Mouse (Mus musculus) MEL (cell line): ENCODE measurements around the gene Ass1. TPM values are rescaled to one million over a fixed set of nuclear protein-coding genes. Genes with fewer than 3 reads are reported as not detected.
A peak's percentile ranks its signal among the peaks of the same experiment; 100 is the strongest.

Experiments
- DNase-seq: peaks from one replicate; pipeline ENCODE4 v3.0.0; 2011; ENCODE audit warnings: low read depth, low spot score
- H3K27ac ChIP-seq: 2 replicates; pipeline ENCODE4 v1.5.1; 2012; ENCODE audit warnings: low read depth, mild to moderate bottlenecking, control low read depth, low read length, moderate library complexity; ENCODE audit not compliant: control insufficient read depth
- H3K27me3 ChIP-seq, 2 experiments: fragments of 150-350 bp in 1 of 2; sonication (generic) in 1 of 2; 2 replicates each; pipeline ENCODE4 v1.6.1; 2012; ENCODE audit warnings: low read length in 2 of 2, mild to moderate bottlenecking in 2 of 2, improper control_type of control experiment in 1 of 2, moderate library complexity in 1 of 2; ENCODE audit not compliant: insufficient read depth in 2 of 2, control insufficient read depth in 1 of 2
- H3K36me3 ChIP-seq, 2 experiments: 2 replicates each; pipeline ENCODE4 v1.6.1; 2012 to 2014; ENCODE audit warnings: low read length in 2 of 2, improper control_type of control experiment in 1 of 2, inconsistent platforms in 1 of 2, mild to moderate bottlenecking in 1 of 2; ENCODE audit not compliant: insufficient read depth in 2 of 2, control insufficient read depth in 1 of 2
- H3K4me1 ChIP-seq, 2 experiments: fragments of 150-350 bp in 1 of 2; sonication (generic) in 1 of 2; 2 replicates each; pipeline ENCODE4 v1.6.1; 2012; ENCODE audit warnings: low read length in 2 of 2, improper control_type of control experiment in 1 of 2, mild to moderate bottlenecking in 1 of 2; ENCODE audit not compliant: insufficient read depth in 2 of 2, control insufficient read depth in 1 of 2
- H3K4me3 ChIP-seq, 2 experiments: fragments of 150-350 bp in 1 of 2; sonication (generic) in 1 of 2; 2 replicates each; pipeline ENCODE4 v1.5.1; 2012; ENCODE audit warnings: low read depth in 2 of 2, low read length in 2 of 2, mild to moderate bottlenecking in 2 of 2, moderate library complexity in 2 of 2, control low read depth in 1 of 2, improper control_type of control experiment in 1 of 2; ENCODE audit not compliant: control insufficient read depth in 1 of 2, insufficient read depth in 1 of 2
- H3K79me2 ChIP-seq: 2 replicates; pipeline ENCODE4 v1.6.1; 2012; ENCODE audit warnings: mild to moderate bottlenecking, low read length, moderate library complexity; ENCODE audit not compliant: control insufficient read depth, poor library complexity, insufficient read depth
- H3K9ac ChIP-seq: 2 replicates; pipeline ENCODE4 v1.6.1; 2012; ENCODE audit warnings: low read depth, mild to moderate bottlenecking, control low read depth, low read length, moderate library complexity; ENCODE audit not compliant: control insufficient read depth, poor library complexity, severe bottlenecking
- H3K9me3 ChIP-seq: fragments of 150-350 bp; sonication (generic); replicated peaks from 2 replicates; pipeline ENCODE4 v1.6.1; 2012; ENCODE audit warnings: mild to moderate bottlenecking, low read length, improper control_type of control experiment, moderate library complexity; ENCODE audit not compliant: insufficient read depth
- CHD1 ChIP-seq: IDR thresholded peaks from 2 replicates; pipeline ENCODE4 v1.6.1; 2012; ENCODE audit warnings: low read depth, mild to moderate bottlenecking, inconsistent platforms, low read length, improper control_type of control experiment
- E2F4 ChIP-seq: IDR thresholded peaks from 2 replicates; pipeline ENCODE4 v1.6.1; 2011; ENCODE audit warnings: low read depth, low read length, improper control_type of control experiment, borderline replicate concordance
- EP300 ChIP-seq, 2 experiments: IDR thresholded peaks; 2 replicates each; pipeline ENCODE4 v1.6.1; 2011; ENCODE audit warnings: improper control_type of control experiment in 2 of 2, low read length in 2 of 2, low read depth in 1 of 2, mild to moderate bottlenecking in 1 of 2
- GABPA ChIP-seq: IDR thresholded peaks from 2 replicates; pipeline ENCODE4 v1.6.1; 2012; ENCODE audit warnings: low read depth, mild to moderate bottlenecking, inconsistent platforms, low read length, improper control_type of control experiment, moderate library complexity
- GATA1 ChIP-seq: IDR thresholded peaks from 2 replicates; pipeline ENCODE4 v1.6.1; 2011; ENCODE audit warnings: low read depth, low read length, improper control_type of control experiment
- HCFC1 ChIP-seq: IDR thresholded peaks from 2 replicates; pipeline ENCODE4 v1.6.1; 2012; ENCODE audit warnings: low read depth, mild to moderate bottlenecking, inconsistent platforms, low read length, improper control_type of control experiment, moderate library complexity
- JUND ChIP-seq: IDR thresholded peaks from 2 replicates; pipeline ENCODE4 v1.6.1; 2011; ENCODE audit warnings: low read depth, mild to moderate bottlenecking, improper control_type of control experiment, low read length
- KAT2A ChIP-seq: conservative IDR thresholded peaks from 2 replicates; pipeline ENCODE4 v1.6.1; 2012; ENCODE audit warnings: low read depth, low read length, improper control_type of control experiment, inconsistent platforms
- MAX ChIP-seq: IDR thresholded peaks from 2 replicates; pipeline ENCODE4 v1.6.1; 2011; ENCODE audit warnings: low read length, improper control_type of control experiment
- MXI1 ChIP-seq: IDR thresholded peaks from 2 replicates; pipeline ENCODE4 v1.6.1; 2011; ENCODE audit warnings: mild to moderate bottlenecking, low read depth, low read length, improper control_type of control experiment
- MYB ChIP-seq: IDR thresholded peaks from 2 replicates; pipeline ENCODE4 v1.6.1; 2011; ENCODE audit warnings: mild to moderate bottlenecking, low read depth, low read length, improper control_type of control experiment
- MYC ChIP-seq: IDR thresholded peaks from 2 replicates; pipeline ENCODE4 v1.6.1; 2011; ENCODE audit warnings: low read depth, mild to moderate bottlenecking, low read length, improper control_type of control experiment, moderate library complexity
- POLR2AphosphoS5 ChIP-seq: IDR thresholded peaks from 2 replicates; pipeline ENCODE4 v1.6.1; 2012; ENCODE audit warnings: low read depth, borderline replicate concordance, mild to moderate bottlenecking, inconsistent platforms, low read length, moderate library complexity, mixed read lengths
- RAD21 ChIP-seq: IDR thresholded peaks from 2 replicates; pipeline ENCODE4 v1.6.1; 2011; ENCODE audit warnings: mild to moderate bottlenecking, low read depth, low read length, improper control_type of control experiment
- RCOR1 ChIP-seq: IDR thresholded peaks from 2 replicates; pipeline ENCODE4 v1.6.1; 2012; ENCODE audit warnings: low read depth, mild to moderate bottlenecking, inconsistent platforms, low read length, improper control_type of control experiment
- SMC3 ChIP-seq: IDR thresholded peaks from 2 replicates; pipeline ENCODE4 v1.6.1; 2011; ENCODE audit warnings: low read depth, low read length, improper control_type of control experiment
- TAL1 ChIP-seq: IDR thresholded peaks from 2 replicates; pipeline ENCODE4 v1.6.1; 2012; ENCODE audit warnings: mild to moderate bottlenecking, inconsistent platforms, low read length, moderate library complexity, mixed read lengths
- UBTF ChIP-seq: IDR thresholded peaks from 2 replicates; pipeline ENCODE4 v1.6.1; 2012; ENCODE audit warnings: low read depth, mild to moderate bottlenecking, inconsistent platforms, low read length, improper control_type of control experiment, moderate library complexity, borderline replicate concordance; ENCODE audit not compliant: insufficient read depth
- polyA plus RNA-seq, 2 experiments: library from polyadenylated mRNA; stranded (reverse) in 1 of 2; unstranded in 1 of 2; fragments of >175 nt in 1 of 2; fragments of >200 nt in 1 of 2; gene quantifications; 2 replicates each; pipeline versions ENCODE4 v1.2.1 to v1.2.4; 2012; ENCODE audit warnings: low replicate concordance in 2 of 2, low read depth in 1 of 2; ENCODE audit not compliant: insufficient read length in 2 of 2, insufficient read depth in 1 of 2, missing spikeins in 1 of 2
- total RNA-seq: library from RNA; depleted of rRNA; stranded (reverse); fragments of 300-350 nt; gene quantifications from 2 replicates; pipeline ENCODE4 v1.2.3, GENCODE M21; 2012

Gene Ass1
- total and polyA plus RNA-seq, 3 experiments, result 45.0 to 88.0 TPM; not detected in 1

- H3K79me2 ChIP-seq, result no peaks in the 10 kb centered on the region
- no peaks in the 10 kb centered on the region for H3K27me3 ChIP-seq
- H3K9me3 ChIP-seq, result no peaks in the 10 kb centered on the region
- TF ChIP-seq EP300 (IDR thresholded peaks at IDR 0.05; ENCODE audit: low read depth in 1 of 2, low read length in 2 of 2) (peak; percentile 41 to 70), GABPA (no peak), MYC (no peak), E2F4 (no peak), MXI1 (no peak), MAX (no peak), CHD1 (no peak), GATA1 (peak; percentile 77)
- peak; percentile 43 for DNase-seq
- peaks cover 0 to 4% of the 10 kb centered on the region in 2 experiments; a peak in 3 of 4 replicates for H3K36me3 ChIP-seq
- H3K27ac ChIP-seq, result no peak overlapping the region
- no peak overlapping the region for H3K9ac ChIP-seq
- H3K4me3 ChIP-seq, result no peak overlapping the region
- peaks cover 0 to 13% of the 10 kb centered on the region in 2 experiments; a peak in 2 of 4 replicates for H3K4me1 ChIP-seq
Observed at GRCm38 (mm10) chr2:31502616-31503522, 32.9 kb downstream of the Ass1 start.

- TF ChIP-seq KAT2A (no peak), MYC (no peak), JUND (no peak)
- Histone ChIP-seq H3K27me3 (no peaks in the 10 kb centered on the region), H3K79me2 (no peaks in the 10 kb centered on the region), H3K36me3 (peaks cover 0 to 4% of the 10 kb centered on the region in 2 experiments; a peak in 3 of 4 replicates), H3K4me3 (no peak overlapping the region), H3K4me1 (peaks cover 0 to 13% of the 10 kb centered on the region in 2 experiments; a peak in 2 of 4 replicates), H3K27ac (no peak overlapping the region), H3K9ac (no peak overlapping the region), H3K9me3 (no peaks in the 10 kb centered on the region)
- no peak for DNase-seq
Observed at GRCm38 (mm10) chr2:31505472-31505871, 35.5 kb downstream of the Ass1 start.

- DNase-seq, result no peak
- H3K9me3 ChIP-seq, result no peaks in the 10 kb centered on the region
- no peaks in the 10 kb centered on the region for H3K4me1 ChIP-seq
- no peaks in the 10 kb centered on the region for H3K36me3 ChIP-seq
- no peak overlapping the region for H3K9ac ChIP-seq
- no peak overlapping the region for H3K27ac ChIP-seq
- H3K79me2 ChIP-seq, result no peaks in the 10 kb centered on the region
- H3K4me3 ChIP-seq, result no peak overlapping the region
- no peaks in the 10 kb centered on the region for H3K27me3 ChIP-seq
- TF ChIP-seq TAL1 (no peak), POLR2AphosphoS5 (no peak), HCFC1 (no peak), RAD21 (no peak), RCOR1 (no peak), MYB (no peak), SMC3 (no peak), UBTF (no peak)
Observed at GRCm38 (mm10) chr2:31508851-31509250, 38.8 kb downstream of the Ass1 start.
